Mouse (Mus musculus) cerebellum, postnatal 4 days (tissue): Measurements from ENCODE around the gene Fam217b.

Source experiments
- DNase-seq, 2 experiments: peaks; one replicate each; pipeline ENCODE4 v3.0.0; 2022; ENCODE audit warnings: low spot score in 2 of 2, mixed read lengths in 1 of 2

The Fam217b gene

DNA sequence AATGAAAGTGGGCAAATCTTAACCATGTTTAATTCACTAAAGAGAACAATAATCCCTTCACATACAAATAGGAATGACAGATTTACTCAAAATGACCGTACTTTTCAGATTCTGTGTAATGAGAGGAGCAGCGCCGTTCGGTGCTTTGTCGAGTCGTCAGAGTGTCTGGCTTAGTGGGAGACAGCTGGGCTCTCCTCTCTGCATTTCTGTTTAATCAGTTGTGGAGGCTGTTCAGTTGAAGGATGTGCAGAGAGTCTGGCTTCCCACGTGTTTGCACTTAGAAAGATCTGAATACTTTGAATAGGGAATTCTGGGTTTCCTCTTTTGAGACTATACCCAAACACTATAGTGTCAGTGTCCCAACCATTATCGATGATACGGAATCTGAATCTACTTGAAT, 23.0 kb downstream of the Fam217b start:
- no peak for DNase-seq

DNA sequence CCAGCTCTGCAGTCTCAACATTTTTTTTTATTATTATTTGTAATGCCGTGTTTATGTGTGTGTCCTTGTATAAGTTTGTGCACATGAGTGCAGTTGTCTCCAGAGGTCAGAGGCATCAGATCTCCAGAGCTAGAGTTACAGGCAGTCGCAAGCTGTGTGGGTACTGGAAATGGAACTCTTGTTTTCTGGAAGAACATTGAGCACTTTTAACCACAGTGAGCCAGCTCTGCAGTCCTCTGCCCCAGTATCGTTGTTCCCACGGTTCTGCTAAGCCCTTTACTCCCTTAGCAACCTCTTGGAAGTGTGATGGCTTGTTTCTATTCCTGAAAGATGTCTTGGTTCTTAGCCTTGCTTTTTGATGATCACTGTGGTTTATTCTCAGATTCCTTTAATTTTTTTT, 35.1 kb downstream of the Fam217b start:
- no peak for DNase-seq

DNA sequence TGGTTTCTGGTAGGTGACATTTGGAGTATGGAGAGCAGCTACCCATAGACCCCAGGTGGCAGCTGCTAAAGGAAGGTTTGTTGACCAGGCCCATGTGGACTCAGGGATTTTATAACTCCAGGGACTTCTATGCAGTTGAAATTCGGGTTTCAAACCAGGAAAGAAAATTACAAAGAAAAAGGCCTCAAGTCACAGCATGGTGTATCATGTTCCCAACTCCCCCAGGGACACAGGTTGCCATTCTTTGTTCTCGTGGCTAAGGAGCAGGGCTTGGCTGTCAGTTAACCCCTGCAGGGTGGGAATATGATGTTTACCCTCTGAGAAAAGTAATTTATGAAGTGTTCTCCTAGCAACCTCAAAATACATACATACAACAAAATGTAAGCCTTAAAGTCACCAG, 35.9 kb downstream of the Fam217b start:
- DNase-seq: no peak

DNA sequence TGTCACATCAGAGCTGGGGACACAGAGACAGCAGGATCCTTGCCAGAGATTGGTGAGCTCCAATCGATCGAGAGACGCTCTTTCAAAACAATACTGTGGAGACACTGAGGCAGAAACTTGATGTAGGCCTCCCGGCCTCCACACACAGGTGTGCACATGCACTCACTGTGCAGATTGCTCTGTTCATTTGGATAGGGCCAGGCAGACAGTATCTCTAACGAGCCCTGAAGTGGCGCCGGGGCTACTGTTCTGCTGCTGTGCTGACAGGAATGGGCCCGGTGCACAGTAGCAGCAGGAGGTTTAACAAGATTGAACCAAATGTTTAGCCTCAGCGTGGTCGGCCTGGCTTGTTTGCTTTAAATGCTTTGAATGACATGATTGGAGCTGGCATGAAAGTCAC, 36.6 kb downstream of the Fam217b start:
- no peak for DNase-seq

DNA sequence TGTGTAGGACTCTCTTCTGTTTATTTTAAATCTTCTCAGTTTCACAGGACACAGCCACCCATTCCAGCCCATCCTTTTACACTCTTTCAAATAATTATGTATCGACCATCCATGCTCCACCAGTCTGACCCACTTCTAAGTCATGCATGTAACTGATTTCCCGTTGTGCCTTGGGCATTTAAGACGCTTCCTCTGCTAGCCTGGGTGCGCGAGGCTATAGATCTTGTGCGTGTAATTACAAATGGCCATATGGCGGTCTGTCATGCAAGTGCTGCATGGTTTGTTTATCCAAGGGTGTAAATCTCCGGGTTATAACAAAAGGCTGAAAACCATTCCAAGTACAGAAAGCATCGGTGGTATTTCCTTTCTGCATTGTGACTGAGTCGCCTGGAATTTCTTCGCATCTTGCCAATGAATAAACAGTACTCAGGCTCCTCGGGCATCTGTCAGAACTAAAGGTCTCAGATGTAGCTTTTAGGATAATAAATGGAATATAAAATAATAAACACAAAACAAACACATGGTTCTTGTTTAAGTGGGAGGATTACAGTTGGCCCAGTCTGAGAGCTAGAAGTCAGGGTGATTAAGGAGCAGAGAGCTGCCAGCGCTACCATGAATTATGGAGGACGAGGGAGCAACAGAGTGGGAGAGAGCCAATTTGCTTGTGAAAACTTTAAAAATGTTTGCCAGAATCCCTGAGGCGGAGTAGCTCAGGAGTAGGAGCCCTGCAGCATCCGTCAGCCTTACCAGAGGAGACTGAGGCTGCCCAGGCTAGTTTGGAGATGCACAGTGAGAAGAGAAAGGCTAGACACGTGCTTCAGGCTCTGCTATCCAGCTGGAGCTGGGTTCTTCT, 40.6 kb downstream of the Fam217b start:
- no peak for DNase-seq

DNA sequence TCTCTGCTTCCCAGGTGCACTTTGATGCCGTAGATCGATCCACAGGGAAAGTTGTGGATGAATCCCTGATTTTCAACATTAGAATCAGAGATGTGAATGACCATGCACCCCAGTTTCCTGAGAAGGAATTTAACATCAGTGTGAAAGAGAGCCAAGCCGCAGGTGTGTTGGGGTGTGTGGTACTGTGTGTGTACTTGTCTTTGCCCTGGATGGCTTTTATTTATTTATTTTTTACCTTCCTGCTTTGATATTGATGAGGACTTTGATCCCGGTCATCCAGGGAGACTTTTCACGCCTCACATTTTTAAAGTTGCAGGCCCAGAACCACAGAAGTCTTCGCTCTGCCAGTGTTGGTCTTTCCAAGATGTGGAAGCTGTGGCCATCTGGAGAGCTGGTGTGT, 43.1 kb downstream of the Fam217b start:
- DNase-seq: no peak

DNA sequence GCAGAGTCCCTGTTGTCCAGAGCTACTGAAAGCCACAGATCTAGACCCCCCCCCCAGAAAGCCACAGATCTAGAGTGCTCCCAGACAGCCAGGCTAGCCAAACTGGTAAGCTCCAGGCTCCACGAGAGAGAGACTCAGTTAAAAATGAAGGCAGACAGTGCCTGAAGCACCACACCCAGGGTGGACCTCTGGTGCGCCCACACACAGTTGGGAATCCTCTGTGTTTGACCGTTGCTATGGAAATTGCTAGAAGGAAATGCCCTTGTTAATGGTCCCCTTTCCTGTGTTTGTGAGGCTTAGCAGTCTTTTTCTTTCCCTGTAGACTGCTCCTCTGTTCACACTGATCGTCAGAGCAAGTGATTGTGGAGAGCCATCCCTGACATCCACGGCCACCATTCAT, 46.0 kb downstream of the Fam217b start:
- DNase-seq: no peak

DNA sequence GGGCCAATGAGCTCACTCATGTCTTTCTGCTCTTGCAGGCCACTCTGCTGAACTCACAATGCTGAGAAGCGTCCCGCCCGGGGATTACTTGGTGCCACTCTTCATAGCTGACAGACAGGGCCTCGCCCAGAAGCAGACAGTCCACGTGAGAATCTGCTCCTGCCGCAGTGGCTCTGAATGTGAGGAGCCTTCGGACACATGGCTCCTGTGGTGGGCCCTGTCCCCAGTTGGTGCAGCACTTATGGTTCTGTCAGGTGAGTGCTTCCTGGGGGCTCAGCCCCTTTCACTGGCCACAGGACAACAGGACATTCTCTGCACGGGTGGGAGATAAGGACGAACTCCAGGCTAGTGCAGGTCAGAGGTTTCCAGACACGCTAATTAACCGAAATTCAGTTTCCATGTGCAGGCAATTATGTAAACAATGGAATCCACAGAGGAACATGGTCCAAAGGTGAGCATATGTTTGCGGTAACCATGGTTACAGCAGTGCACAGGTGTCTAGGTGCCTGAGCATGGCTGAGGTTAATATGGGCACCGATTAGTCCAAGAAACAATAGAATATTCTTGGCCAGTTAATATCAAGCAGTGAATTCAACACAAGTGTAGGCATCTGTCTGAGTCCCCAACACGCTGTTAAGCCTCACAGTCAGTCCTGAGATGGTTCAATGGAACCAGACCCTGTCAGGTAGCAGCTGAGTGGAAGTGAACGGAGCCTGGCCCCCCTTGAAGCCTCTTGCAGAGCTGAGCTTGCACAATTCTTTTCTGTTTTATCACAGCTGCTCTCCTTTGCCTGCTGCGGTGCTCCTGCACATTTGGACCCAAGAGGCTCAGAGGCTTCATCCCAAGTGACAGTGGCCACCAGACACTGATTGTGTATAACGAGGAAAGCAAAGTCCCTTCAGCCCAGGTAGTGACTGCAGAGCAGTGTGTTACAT, 57.5 kb downstream of the Fam217b start:
- no peak for DNase-seq

DNA sequence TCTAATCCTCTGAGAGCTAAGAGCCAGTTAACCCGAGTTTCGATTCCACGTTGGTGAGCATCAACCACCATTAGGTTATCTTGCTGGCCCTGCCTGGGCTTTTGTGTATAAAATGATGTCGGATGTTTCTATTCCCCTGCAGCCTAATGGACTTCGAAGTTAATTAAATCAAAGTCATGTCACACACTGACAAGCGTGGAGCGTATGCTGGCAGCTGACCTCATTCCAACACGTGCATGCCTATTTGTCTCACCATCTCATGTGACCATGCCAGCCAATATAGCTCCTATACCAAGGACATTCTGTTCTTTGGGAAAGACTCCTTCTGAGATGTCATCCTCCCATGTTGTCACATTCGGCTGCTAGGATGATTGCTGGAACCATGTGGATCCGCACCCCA, 59.6 kb downstream of the Fam217b start:
- DNase-seq: no peak
